8 mouse cellular contexts compared by ENCODE assay signal in the genomic region with DNA sequence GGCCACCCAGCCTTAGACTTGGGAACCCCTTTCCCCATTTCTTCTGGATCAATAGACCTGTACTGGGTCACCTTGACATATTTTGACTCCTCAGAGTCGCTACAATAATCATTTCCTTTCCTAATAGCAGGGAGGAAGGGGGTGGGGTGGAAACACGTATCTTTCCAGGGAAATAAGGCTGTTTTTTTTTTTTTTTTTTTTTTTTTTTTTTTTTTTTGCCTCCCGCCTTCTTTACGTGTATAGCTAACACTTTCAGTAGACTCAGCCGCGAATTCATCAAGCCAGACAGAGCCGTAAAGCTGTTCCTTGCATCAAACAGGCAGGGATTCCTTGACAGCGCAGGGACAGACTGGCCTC. TPM values are rescaled to one million over a fixed set of nuclear protein-coding genes. Genes with fewer than 3 reads are reported as not detected.
DNase-seq lines count a peak whose midpoint lies in the region; ATAC-seq and TF ChIP-seq lines count a peak whose summit lies in the region.

No protein-coding gene starts in this region.

- H3K4me3 ChIP-seq in heart, embryonic 12.5 days: peak overlapping the region; percentile 69
- H3K4me3 ChIP-seq in CH12.LX (replicated peaks in 1 of 3; ENCODE audit: low read depth in 2 of 3, low read length in 2 of 3, poor library complexity in 1 of 3): peak overlapping the region; percentile 69 to 87 (median 70)
- peak overlapping the region; percentile 88 for H3K4me3 ChIP-seq in forebrain, embryonic 15.5 days
- H3K4me3 ChIP-seq in liver, embryonic 16.5 days (ENCODE audit: low read depth, low read length): peak overlapping the region; percentile 85

- TF ChIP-seq RAD21 in CH12.LX (IDR thresholded peaks at IDR 0.05; ENCODE audit: low read depth, low read length): no peak

- 29% methylated on average over 8 of the region's 8 CpGs for WGBS in heart, embryonic 12.5 days
- 8% methylated on average over 8 of the region's 8 CpGs for WGBS in forebrain, embryonic 15.5 days
- 19% methylated on average over 8 of the region's 8 CpGs for WGBS in liver, embryonic 16.5 days (ENCODE audit: insufficient replicate concordance)

- in situ Hi-C loops in CH12.LX (cut with MboI; ENCODE audit: low pct_ligation_motif_present, low pct_unique_long_range_greater_than_20kb, low sequenced_read_pairs): loop anchor here (10.0 kb wide), 1 partner anchor 52 kb away; no protein-coding TSS in a partner anchor

- TF ChIP-seq POLR2A in CH12.LX (IDR thresholded peaks at IDR 0.05; ENCODE audit: low read depth, low read length): no peak

- no peak for TF ChIP-seq CTCF in CH12.LX (conservative IDR thresholded peaks at IDR 0.05 in 1 of 2, IDR thresholded peaks at IDR 0.05 in 1 of 2; ENCODE audit: low read depth in 2 of 2, low read length in 2 of 2)

- peak overlapping the region; percentile 91 for H3K4me2 ChIP-seq in heart, embryonic 12.5 days
- peak overlapping the region; percentile 71 for H3K4me2 ChIP-seq in CH12.LX (ENCODE audit: insufficient read depth, low read depth, poor library complexity, severe bottlenecking)
- H3K4me2 ChIP-seq in forebrain, embryonic 15.5 days (replicated peaks): peak overlapping the region; percentile 83
- peak overlapping the region; percentile 96 for H3K4me2 ChIP-seq in liver, embryonic 16.5 days (ENCODE audit: low read depth, low read length)

- H3K4me1 ChIP-seq in heart, embryonic 12.5 days (replicated peaks): peaks cover 42% of the 10 kb centered on the region
- peaks cover 8 to 43% of the 10 kb centered on the region in 2 experiments; a peak in 3 of 4 replicates for H3K4me1 ChIP-seq in CH12.LX (ENCODE audit: control insufficient read depth in 1 of 2, insufficient read depth in 2 of 2)
- peaks cover 38% of the 10 kb centered on the region for H3K4me1 ChIP-seq in forebrain, embryonic 15.5 days
- H3K4me1 ChIP-seq in liver, embryonic 16.5 days (ENCODE audit: control insufficient read depth, low read depth, low read length): peaks cover 54% of the 10 kb centered on the region

- no peaks in the 10 kb centered on the region for H3K36me3 ChIP-seq in heart, embryonic 12.5 days
- H3K36me3 ChIP-seq in CH12.LX (replicated peaks in 1 of 2; ENCODE audit: control insufficient read depth in 1 of 2, insufficient read depth in 1 of 2, low read length in 1 of 2): no peaks in the 10 kb centered on the region
- H3K36me3 ChIP-seq in forebrain, embryonic 15.5 days: no peaks in the 10 kb centered on the region
- no peaks in the 10 kb centered on the region for H3K36me3 ChIP-seq in liver, embryonic 16.5 days (ENCODE audit: control insufficient read depth, insufficient read depth)

- no peaks in the 10 kb centered on the region for H3K79me2 ChIP-seq in CH12.LX (replicated peaks; ENCODE audit: control insufficient read depth, extremely low read depth, insufficient read depth, poor library complexity, severe bottlenecking)

- TF ChIP-seq EP300 in CH12.LX (IDR thresholded peaks at IDR 0.05; ENCODE audit: low read length): no peak

- DNase-seq in heart, adult 9 months (ENCODE audit: low spot score in 2 of 2): no peak
- no peak for DNase-seq in CH12.LX (ENCODE audit: extremely low read depth)
- no peak for DNase-seq in right cerebral cortex, adult 18-20 months
- no peak for DNase-seq in B cell, adult 2 months
- DNase-seq in layer of hippocampus, adult 8-10 months (ENCODE audit: low spot score in 2 of 2): no peak

- ATAC-seq in heart, embryonic 12.5 days (ENCODE audit: insufficient number of reproducible peaks, low FRiP score): no peak
- ATAC-seq in forebrain, embryonic 15.5 days (replicated peaks): no peak
- ATAC-seq in liver, embryonic 16.5 days (ENCODE audit: low read depth): no peak

- dilution Hi-C loops in CH12.LX (cut with MboI; ENCODE audit: extremely low pct_ligation_motif_present, extremely low pct_unique_long_range_greater_than_20kb, low sequenced_read_pairs): no loop called here

- no peaks in the 10 kb centered on the region for H3K9me3 ChIP-seq in heart, embryonic 12.5 days (replicated peaks)
- no peaks in the 10 kb centered on the region for H3K9me3 ChIP-seq in CH12.LX (replicated peaks; ENCODE audit: low read length)
- no peaks in the 10 kb centered on the region for H3K9me3 ChIP-seq in forebrain, embryonic 15.5 days
- no peaks in the 10 kb centered on the region for H3K9me3 ChIP-seq in liver, embryonic 16.5 days (replicated peaks; ENCODE audit: control insufficient read depth, low read length)

- H3K27me3 ChIP-seq in heart, embryonic 12.5 days (replicated peaks): peaks cover 20% of the 10 kb centered on the region
- peaks cover 29% of the 10 kb centered on the region for H3K27me3 ChIP-seq in CH12.LX (replicated peaks)
- H3K27me3 ChIP-seq in forebrain, embryonic 15.5 days: peaks cover 10% of the 10 kb centered on the region; the same call in 1 of the 2 replicates
- H3K27me3 ChIP-seq in liver, embryonic 16.5 days (ENCODE audit: control insufficient read depth, insufficient read depth, low read depth, low read length): peaks cover 30% of the 10 kb centered on the region

- peak overlapping the region; percentile 79 for H3K9ac ChIP-seq in heart, embryonic 12.5 days
- peak overlapping the region; percentile 45 for H3K9ac ChIP-seq in CH12.LX (ENCODE audit: insufficient read depth, low read depth)
- H3K9ac ChIP-seq in forebrain, embryonic 15.5 days (replicated peaks): peak overlapping the region; percentile 85
- peak overlapping the region; percentile 87 for H3K9ac ChIP-seq in liver, embryonic 16.5 days (ENCODE audit: low read depth, low read length)

- no peak overlapping the region for H3K27ac ChIP-seq in heart, embryonic 12.5 days (ENCODE audit: poor library complexity, severe bottlenecking)
- H3K27ac ChIP-seq in CH12.LX (ENCODE audit: insufficient read depth, low read depth): no peak overlapping the region
- no peak overlapping the region for H3K27ac ChIP-seq in forebrain, embryonic 15.5 days (replicated peaks)
- H3K27ac ChIP-seq in liver, embryonic 16.5 days (ENCODE audit: low read length): peak overlapping the region; percentile 87

TF ChIP-seq in CH12.LX, 34 proteins besides CTCF, POLR2A, EP300 and RAD21:
- TF ChIP-seq ZNF384 (IDR thresholded peaks at IDR 0.05; ENCODE audit: low read depth, low read length) (peak; percentile 91), TBP (conservative IDR thresholded peaks at IDR 0.05; ENCODE audit: low read depth, low read length) (no peak)

RNA-seq across cellular contexts. Expression of a gene that starts 1.7 kb away (rescaled TPM):
- 3.5 and 4.1 TPM in 2 replicates for polyA plus RNA-seq in heart, embryonic 12.5 days (2016; fragmentation: Nextera tagmentation; extraction: Ambion mirVana)
- total RNA-seq in CH12.LX (2012; rRNA removed) (3.6 TPM in 2 replicates), CH12.LX (2014; rRNA removed) (5.2 and 5.3 TPM in 2 replicates)
- polyA plus RNA-seq in CH12.LX (2012; ENCODE audit: insufficient read length, low read depth): 3.5 and 4.5 TPM in 2 replicates
- 3.1 TPM in 2 replicates for polyA plus RNA-seq in forebrain, embryonic 15.5 days (2015; fragmentation: Nextera tagmentation; extraction: Ambion mirVana)
- 0.93 and 1.0 TPM in 2 replicates for polyA plus RNA-seq in liver, embryonic 16.5 days (2015; fragmentation: Nextera tagmentation; extraction: Ambion mirVana)
- 10 to 100 TPM; 50.0 to 55.8 (median 50.9) TPM for total RNA-seq in layer of hippocampus, adult 8-10 months (2022)
